Mouse (Mus musculus) limb, embryonic 13.5 days (tissue): ENCODE results near the gene Flt1. TPM values are rescaled to one million over a fixed set of nuclear protein-coding genes. Genes with fewer than 3 reads are reported as not detected.

ENCODE experiments used
- ATAC-seq: fragments of 200-750 bp; cut with Nextera tagmentation; 2 replicates; pipeline ENCODE4 v1.8.0; 2017; ENCODE audit warnings: low read depth, moderate number of reproducible peaks, moderate TSS enrichment; ENCODE audit not compliant: low FRiP score
- H3K27ac ChIP-seq: fragments of 300-500 bp; sonication (generic); 2 replicates; pipeline ENCODE4 v1.5.1; 2015; ENCODE audit warnings: inconsistent platforms, mild to moderate bottlenecking, moderate library complexity
- H3K27me3 ChIP-seq: fragments of 300-500 bp; sonication (generic); 2 replicates; pipeline ENCODE4 v1.6.1; 2015; ENCODE audit warnings: mild to moderate bottlenecking, inconsistent platforms
- H3K36me3 ChIP-seq: fragments of 300-500 bp; sonication (generic); 2 replicates; pipeline ENCODE4 v1.6.1; 2015; ENCODE audit warnings: inconsistent platforms, mild to moderate bottlenecking, moderate library complexity
- H3K4me1 ChIP-seq: fragments of 300-500 bp; sonication (generic); 2 replicates; pipeline ENCODE4 v1.6.1; 2015; ENCODE audit warnings: inconsistent platforms
- H3K4me2 ChIP-seq: fragments of 300-500 bp; sonication (generic); replicated peaks from 2 replicates; pipeline ENCODE4 v1.6.1; 2015; ENCODE audit warnings: inconsistent platforms, mild to moderate bottlenecking, moderate library complexity
- H3K4me3 ChIP-seq: fragments of 300-500 bp; sonication (generic); 2 replicates; pipeline ENCODE4 v1.5.1; 2015; ENCODE audit warnings: moderate library complexity, mild to moderate bottlenecking, inconsistent platforms
- H3K9ac ChIP-seq: fragments of 300-500 bp; sonication (generic); 2 replicates; pipeline ENCODE4 v1.6.1; 2015; ENCODE audit warnings: mild to moderate bottlenecking, inconsistent platforms
- H3K9me3 ChIP-seq: fragments of 300-500 bp; sonication (generic); 2 replicates; pipeline ENCODE4 v1.6.1; 2016; ENCODE audit warnings: inconsistent platforms
- WGBS: fragments of 180-500 bp; shearing (Covaris S2); methylation state at CpG from one replicate; pipeline ENCODE4 v1.1.7; 2015; 5-methylcytosine and 5-hydroxymethylcytosine counted together
- polyA plus RNA-seq: library from polyadenylated mRNA; unstranded; fragments of >200 nt; fragmentation: Nextera tagmentation; extraction: Ambion mirVana; gene quantifications from 2 replicates; pipeline ENCODE4 v1.2.1, GENCODE M21; 2015

The Flt1 gene
- polyA plus RNA-seq, 1 experiment from 2014 or later: 9.5 TPM

GRCm38 (mm10) chr5:147748081-147748581 lies 22.3 kb upstream of the Flt1 start:
- Histone ChIP-seq H3K4me3 (peak overlapping the region; percentile 20), H3K4me1 (peaks cover 25% of the 10 kb centered on the region), H3K4me2 (peak overlapping the region; percentile 55), H3K9ac (no peak overlapping the region), H3K27me3 (peaks cover 58% of the 10 kb centered on the region), H3K36me3 (no peaks in the 10 kb centered on the region), H3K27ac (no peak overlapping the region), H3K9me3 (no peaks in the 10 kb centered on the region)
- WGBS: 1% methylated on average over 15 of the region's 15 CpGs
- ATAC-seq: no peak

- no peak overlapping the region for H3K9ac ChIP-seq
- H3K27me3 ChIP-seq: peaks cover 31% of the 10 kb centered on the region
- no peak overlapping the region for H3K4me2 ChIP-seq
- H3K27ac ChIP-seq: no peak overlapping the region
- no peaks in the 10 kb centered on the region for H3K36me3 ChIP-seq
- peaks cover 11% of the 10 kb centered on the region for H3K4me1 ChIP-seq
- H3K9me3 ChIP-seq: no peaks in the 10 kb centered on the region
- H3K4me3 ChIP-seq: no peak overlapping the region
- no peak for ATAC-seq
- WGBS: 91% methylated on average over 21 of the region's 21 CpGs
Measured at GRCm38 (mm10) chr5:147744900-147745653, 19.3 kb upstream of the Flt1 start.

- Histone ChIP-seq H3K4me1 (no peaks in the 10 kb centered on the region), H3K36me3 (no peaks in the 10 kb centered on the region), H3K27ac (no peak overlapping the region), H3K4me3 (no peak overlapping the region), H3K4me2 (no peak overlapping the region), H3K9me3 (no peaks in the 10 kb centered on the region), H3K9ac (no peak overlapping the region), H3K27me3 (peaks cover 7% of the 10 kb centered on the region)
- WGBS: 81% methylated on average over 9 of the region's 9 CpGs
- no peak for ATAC-seq
Measured at GRCm38 (mm10) chr5:147742468-147743111, 16.8 kb upstream of the Flt1 start.

GRCm38 (mm10) chr5:147736766-147737280 lies 11.0 kb upstream of the Flt1 start:
- Histone ChIP-seq H3K36me3 (no peaks in the 10 kb centered on the region), H3K4me1 (no peaks in the 10 kb centered on the region), H3K4me2 (no peak overlapping the region), H3K27ac (no peak overlapping the region), H3K9ac (no peak overlapping the region), H3K9me3 (peaks cover 3% of the 10 kb centered on the region; the same call in 1 of the 2 replicates), H3K27me3 (peaks cover 6% of the 10 kb centered on the region), H3K4me3 (no peak overlapping the region)
- ATAC-seq: no peak
- 70% methylated on average over 8 of the region's 8 CpGs for WGBS

GRCm38 (mm10) chr5:147733682-147734081 lies 7.9 kb upstream of the Flt1 start:
- Histone ChIP-seq H3K27ac (no peak overlapping the region), H3K9ac (no peak overlapping the region), H3K4me2 (no peak overlapping the region), H3K9me3 (peaks cover 3% of the 10 kb centered on the region; the same call in 1 of the 2 replicates), H3K27me3 (peaks cover 34% of the 10 kb centered on the region), H3K36me3 (no peaks in the 10 kb centered on the region), H3K4me3 (no peak overlapping the region), H3K4me1 (no peaks in the 10 kb centered on the region)
- no peak for ATAC-seq
- WGBS: 93% methylated on average over 1 of the region's 1 CpGs

- peaks cover 42% of the 10 kb centered on the region for H3K27me3 ChIP-seq
- H3K4me1 ChIP-seq: no peaks in the 10 kb centered on the region
- no peak overlapping the region for H3K9ac ChIP-seq
- no peak overlapping the region for H3K27ac ChIP-seq
- peaks cover 3% of the 10 kb centered on the region; the same call in 1 of the 2 replicates for H3K9me3 ChIP-seq
- H3K4me2 ChIP-seq: no peak overlapping the region
- no peaks in the 10 kb centered on the region for H3K36me3 ChIP-seq
- no peak for ATAC-seq
- WGBS: 66% methylated on average over 5 of the region's 5 CpGs
- no peak overlapping the region for H3K4me3 ChIP-seq
Measured at GRCm38 (mm10) chr5:147732926-147733325, 7.1 kb upstream of the Flt1 start.

- no peak for ATAC-seq
- H3K4me1 ChIP-seq: peaks cover 18% of the 10 kb centered on the region
- 9% methylated on average over 12 of the region's 12 CpGs for WGBS
- H3K36me3 ChIP-seq: no peaks in the 10 kb centered on the region
- no peaks in the 10 kb centered on the region for H3K9me3 ChIP-seq
- H3K4me2 ChIP-seq: no peak overlapping the region
- H3K4me3 ChIP-seq: no peak overlapping the region
- H3K9ac ChIP-seq: no peak overlapping the region
- peaks cover 94% of the 10 kb centered on the region for H3K27me3 ChIP-seq
- H3K27ac ChIP-seq: no peak overlapping the region
Measured at GRCm38 (mm10) chr5:147727481-147727880, 1.7 kb upstream of the Flt1 start.

- H3K9me3 ChIP-seq: no peaks in the 10 kb centered on the region
- ATAC-seq: no peak
- peak overlapping the region; percentile 89 for H3K4me2 ChIP-seq
- H3K4me1 ChIP-seq: peaks cover 18% of the 10 kb centered on the region
- H3K36me3 ChIP-seq: no peaks in the 10 kb centered on the region
- H3K27ac ChIP-seq: no peak overlapping the region
- no peak overlapping the region for H3K9ac ChIP-seq
- peaks cover 92% of the 10 kb centered on the region for H3K27me3 ChIP-seq
- peak overlapping the region; percentile 52 for H3K4me3 ChIP-seq
- 2% methylated on average over 18 of the region's 18 CpGs for WGBS
Measured at GRCm38 (mm10) chr5:147726701-147727393, 1.0 kb upstream of the Flt1 start.

- no peaks in the 10 kb centered on the region for H3K36me3 ChIP-seq
- H3K27ac ChIP-seq: no peak overlapping the region
- peak overlapping the region; percentile 53 for H3K9ac ChIP-seq
- H3K9me3 ChIP-seq: no peaks in the 10 kb centered on the region
- peak overlapping the region; percentile 52 for H3K4me3 ChIP-seq
- peak overlapping the region; percentile 89 for H3K4me2 ChIP-seq
- peak; percentile 70 for ATAC-seq
- under 1% methylated on average over 58 of the region's 69 CpGs for WGBS
- peaks cover 96% of the 10 kb centered on the region for H3K27me3 ChIP-seq
- H3K4me1 ChIP-seq: peaks cover 18% of the 10 kb centered on the region
Measured at GRCm38 (mm10) chr5:147724945-147725830, 623 bp downstream of the Flt1 start.

GRCm38 (mm10) chr5:147724391-147724790 lies 1.4 kb downstream of the Flt1 start:
- no peak overlapping the region for H3K9ac ChIP-seq
- WGBS: under 1% methylated on average over 14 of the region's 14 CpGs
- H3K27me3 ChIP-seq: peaks cover 96% of the 10 kb centered on the region
- H3K9me3 ChIP-seq: no peaks in the 10 kb centered on the region
- H3K4me1 ChIP-seq: peaks cover 18% of the 10 kb centered on the region
- peak overlapping the region; percentile 52 for H3K4me3 ChIP-seq
- H3K27ac ChIP-seq: no peak overlapping the region
- ATAC-seq: no peak
- H3K4me2 ChIP-seq: no peak overlapping the region
- H3K36me3 ChIP-seq: no peaks in the 10 kb centered on the region

GRCm38 (mm10) chr5:147723811-147724210 lies 2.0 kb downstream of the Flt1 start:
- Histone ChIP-seq H3K27me3 (peaks cover 96% of the 10 kb centered on the region), H3K4me1 (peaks cover 18% of the 10 kb centered on the region), H3K36me3 (no peaks in the 10 kb centered on the region), H3K4me3 (peak overlapping the region; percentile 8; the same call in 1 of the 2 replicates), H3K4me2 (no peak overlapping the region), H3K9ac (no peak overlapping the region), H3K27ac (no peak overlapping the region), H3K9me3 (no peaks in the 10 kb centered on the region)
- 4% methylated on average over 17 of the region's 17 CpGs for WGBS
- ATAC-seq: no peak
